ENCODE assay signal across 9 mouse cellular contexts in the genomic region with DNA sequence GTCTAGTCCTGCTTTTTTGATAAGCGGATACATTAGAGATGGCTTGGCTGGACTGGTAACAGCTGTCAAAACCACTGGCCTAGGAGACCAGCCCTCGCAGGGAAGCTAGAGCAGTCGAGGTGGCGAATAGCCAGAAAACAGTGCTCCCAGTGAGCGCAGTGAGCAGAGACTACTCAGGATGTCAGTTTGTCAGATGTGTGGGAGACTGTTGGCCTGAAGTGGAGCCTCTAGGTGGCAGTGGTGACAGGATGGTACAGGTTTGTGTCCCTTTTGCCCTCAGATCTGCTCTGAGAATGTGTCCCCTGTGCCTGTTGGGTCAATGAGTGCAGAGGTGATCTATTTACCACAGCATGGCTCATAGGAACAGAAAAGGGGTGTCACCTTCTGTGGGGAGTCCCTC. TPM values are rescaled to one million over a fixed set of nuclear protein-coding genes. Genes with fewer than 3 reads are reported as not detected.
DNase-seq lines count a peak whose midpoint lies in the region; ATAC-seq and TF ChIP-seq lines count a peak whose summit lies in the region.
"Had no signal": no experiment of that assay in that cellular context is flagged by ENCODE, and none has a peak within 500 bp of the region (broad histone marks: within the 10 kb centered on the region; RNA-seq: fewer than 3 reads in every experiment).

No protein-coding gene starts in this region.

- no peak for ATAC-seq in CD4-positive, CD25-positive, alpha-beta regulatory T cell, adult 4 months
- ATAC-seq in kidney, embryonic 15.5 days (replicated peaks; ENCODE audit: low FRiP score) = no peak
- peak; percentile 51 for ATAC-seq in common myeloid progenitor, adult 5-6 weeks (replicated peaks; ENCODE audit: low read depth, poor library complexity, severe bottlenecking)

- no peaks in the 10 kb centered on the region for H3K27me3 ChIP-seq in kidney, embryonic 15.5 days
- H3K27me3 ChIP-seq in myocyte (ENCODE audit: control insufficient read depth, insufficient read depth, insufficient read length) = no peaks in the 10 kb centered on the region

- TF ChIP-seq POLR2A in myocyte (IDR thresholded peaks at IDR 0.05; ENCODE audit: insufficient read length, low read depth) = no peak

- peak; percentile 61 for DNase-seq in CD4-positive, CD25-positive, alpha-beta regulatory T cell, adult 2 months (ENCODE audit: low read depth, low spot score)
- peak; percentile 27 to 52 for DNase-seq in kidney, postnatal 4 days
- no peak for DNase-seq in gastrocnemius, adult 8-10 months (ENCODE audit: low spot score in 2 of 2)
- no peak for DNase-seq in frontal cortex, postnatal 25 days (ENCODE audit: low spot score in 2 of 2)

- WGBS in kidney, embryonic 15.5 days = 58% methylated on average over 5 of the region's 5 CpGs

- H3K4me3 ChIP-seq in kidney, embryonic 15.5 days (replicated peaks) = no peak overlapping the region
- H3K4me3 ChIP-seq in myocyte = no peak overlapping the region
- H3K4me3 ChIP-seq: forebrain, embryonic 10.5 days had no signal

- H3K27ac ChIP-seq in kidney, embryonic 15.5 days = no peak overlapping the region
- H3K27ac ChIP-seq: forebrain, embryonic 10.5 days had no signal

- H3K79me2 ChIP-seq in myocyte (ENCODE audit: control insufficient read depth, insufficient read depth) = peaks cover 6% of the 10 kb centered on the region

- H3K4me2 ChIP-seq in kidney, embryonic 15.5 days = no peak overlapping the region
- no peak overlapping the region for H3K4me2 ChIP-seq in myocyte (ENCODE audit: low read depth)

- H3K4me1 ChIP-seq in kidney, embryonic 15.5 days = peaks cover 51% of the 10 kb centered on the region

- H3K36me3 ChIP-seq in kidney, embryonic 15.5 days = peaks cover 13% of the 10 kb centered on the region
- no peaks in the 10 kb centered on the region for H3K36me3 ChIP-seq in myocyte (ENCODE audit: control insufficient read depth, insufficient read depth)

- no peak overlapping the region for H3ac ChIP-seq in myocyte (ENCODE audit: control insufficient read depth, insufficient read length)

- 0 out of 2 replicates have a peak, but pooled peaks cover 6% of the 10 kb centered on the region for H3K9me3 ChIP-seq in kidney, embryonic 15.5 days (replicated peaks)

- no peak overlapping the region for H3K9ac ChIP-seq in kidney, embryonic 15.5 days

TF ChIP-seq in myocyte, 11 proteins besides CTCF, POLR2A, EP300 and RAD21:
- TF ChIP-seq MYOD1 (IDR thresholded peaks at IDR 0.05; ENCODE audit: control insufficient read depth in 1 of 3, insufficient read length in 2 of 3, low read depth in 2 of 3) = peak in 2 of 3 experiments; percentile 31 to 34
- peak in 1 of 3 experiments; percentile 3 for TF ChIP-seq MYOG (IDR thresholded peaks at IDR 0.05; ENCODE audit: control insufficient read depth in 1 of 3, insufficient read depth in 1 of 3, insufficient read length in 2 of 3, low read depth in 2 of 3)
- no peak for TF ChIP-seq TCF3 (IDR thresholded peaks at IDR 0.05; ENCODE audit: insufficient read length, low read depth)
- no peak for TF ChIP-seq POLR2AphosphoS2 (IDR thresholded peaks at IDR 0.05; ENCODE audit: insufficient read length, low read depth)

RNA-seq across cellular contexts. Expression of gene Fance, which starts 25.3 kb away (rescaled TPM):
- 1 to 10 TPM; 3.7 to 7.7 TPM for polyA plus RNA-seq in CD4-positive, CD25-positive, alpha-beta regulatory T cell, adult 4 months (2017; shearing (Covaris generic))
- 28.4 and 33.7 TPM in 2 replicates for polyA plus RNA-seq in kidney, embryonic 15.5 days (2015; fragmentation: Nextera tagmentation; extraction: Ambion mirVana)
- total RNA-seq in common myeloid progenitor, adult 5-6 weeks (2017) = 15.9 and 36.0 TPM in 2 replicates
- polyA plus RNA-seq in myocyte (2012; fragmentation: generic; extraction: Trizol) = 28.5 TPM
- total RNA-seq in gastrocnemius, adult 8-10 months (2022) = 10 to 100 TPM in 1 of 4 experiments, 1 to 10 TPM in 3; 9.0 to 14.3 (median 9.3) TPM

RNA-seq across cellular contexts. Expression of gene Rpl10a, which starts 40.3 kb away (rescaled TPM):
- polyA plus RNA-seq in CD4-positive, CD25-positive, alpha-beta regulatory T cell, adult 4 months (2017; shearing (Covaris generic)) = 100 to 1,000 TPM; 798 to 811 TPM
- polyA plus RNA-seq in kidney, embryonic 15.5 days (2015; fragmentation: Nextera tagmentation; extraction: Ambion mirVana) = 643 and 689 TPM in 2 replicates
- total RNA-seq in common myeloid progenitor, adult 5-6 weeks (2017) = 1,140 and 1,191 TPM in 2 replicates
- polyA plus RNA-seq in myocyte (2012; fragmentation: generic; extraction: Trizol) = 2,984 TPM
- 100 to 1,000 TPM; 377 to 515 (median 422) TPM for total RNA-seq in gastrocnemius, adult 8-10 months (2022)

RNA-seq across cellular contexts. Expression of gene Ppard, which starts 55.5 kb away (rescaled TPM):
- 1 to 10 TPM; 2.6 to 4.6 TPM for polyA plus RNA-seq in CD4-positive, CD25-positive, alpha-beta regulatory T cell, adult 4 months (2017; shearing (Covaris generic))
- 2.3 and 2.7 TPM in 2 replicates for polyA plus RNA-seq in kidney, embryonic 15.5 days (2015; fragmentation: Nextera tagmentation; extraction: Ambion mirVana)
- total RNA-seq in common myeloid progenitor, adult 5-6 weeks (2017) = 2.1 and 3.1 TPM in 2 replicates
- polyA plus RNA-seq in myocyte (2012; fragmentation: generic; extraction: Trizol) = 32.6 TPM
- total RNA-seq in gastrocnemius, adult 8-10 months (2022) = 10 to 100 TPM; 24.7 to 28.3 (median 26.1) TPM

Comparison
In these comparisons a context has a peak if more than half of its experiments do, and no peak if none do; other contexts are left out.
1. DNase-seq: peak in CD4-positive, CD25-positive, alpha-beta regulatory T cell, adult 2 months (single experiment) and kidney, postnatal 4 days (2 of 2); none in gastrocnemius, adult 8-10 months (0 of 2) and frontal cortex, postnatal 25 days (0 of 2).